ENCODE assay signal across 9 mouse cellular contexts in genomic region chr12:86483413-86483841, GRCm38 (mm10).
DNase-seq lines count a peak whose midpoint lies in the region; ATAC-seq and TF ChIP-seq lines count a peak whose summit lies in the region.
"Had no signal": no experiment of that assay in that cellular context is flagged by ENCODE, and none has a peak within 500 bp of the region (broad histone marks: within the 10 kb centered on the region; RNA-seq: fewer than 3 reads in every experiment).

No protein-coding gene starts in this region.

- no peaks in the 10 kb centered on the region for H3K27me3 ChIP-seq in forebrain, postnatal 0 days (ENCODE audit: insufficient read depth, low read length)
- H3K27me3 ChIP-seq: forebrain, embryonic 13.5 days had no signal

- no peak for TF ChIP-seq CTCF in forebrain, postnatal 0 days (IDR thresholded peaks at IDR 0.05; ENCODE audit: low read depth)

- no peaks in the 10 kb centered on the region for H3K36me3 ChIP-seq in forebrain, postnatal 0 days (ENCODE audit: insufficient read depth)

- no peak overlapping the region for H3K9ac ChIP-seq in forebrain, postnatal 0 days
- H3K9ac ChIP-seq: forebrain, embryonic 13.5 days had no signal

- no peaks in the 10 kb centered on the region for H3K9me3 ChIP-seq in forebrain, postnatal 0 days (ENCODE audit: low read length)
- H3K9me3 ChIP-seq: forebrain, embryonic 13.5 days had no signal

- 57% methylated on average over 5 of the region's 5 CpGs for whole genome bisulfite sequencing in forebrain, postnatal 0 days

- H3K4me3 ChIP-seq in forebrain, postnatal 0 days (ENCODE audit: low read depth, low read length), result no peak overlapping the region
- H3K4me3 ChIP-seq: forebrain, embryonic 13.5 days had no signal

- no peaks in the 10 kb centered on the region for H3K4me1 ChIP-seq in forebrain, postnatal 0 days (ENCODE audit: insufficient read depth)
- H3K4me1 ChIP-seq: forebrain, embryonic 13.5 days had no signal

- no peak for ATAC-seq in activated CD4-positive, CD25-positive, alpha-beta regulatory T cell, adult 4 months
- no peak for ATAC-seq in forebrain, postnatal 0 days
- ATAC-seq: forebrain, embryonic 13.5 days had no signal

- no peak overlapping the region for H3K4me2 ChIP-seq in forebrain, postnatal 0 days (ENCODE audit: low read depth)
- H3K4me2 ChIP-seq: forebrain, embryonic 13.5 days had no signal

- no peak overlapping the region for H3K27ac ChIP-seq in forebrain, postnatal 0 days (ENCODE audit: low read depth, low read length)
- H3K27ac ChIP-seq: forebrain, embryonic 13.5 days had no signal

- peak; percentile 24 for DNase-seq in kidney, postnatal 10 days
- no peak for DNase-seq in kidney, adult 18-20 months
- DNase-seq in adrenal gland, postnatal 14 days, result peak; percentile 83
- peak; percentile 55 for DNase-seq in gastrocnemius, postnatal 25 days
- peak; percentile 35 for DNase-seq in lung, postnatal 36 days
- no peak for DNase-seq in forebrain, postnatal 0 days
- DNase-seq: cerebellum, postnatal 36 days had no signal

Comparison
In these comparisons a context has a peak if more than half of its experiments do, and no peak if none do; other contexts are left out.
1. DNase-seq: peak in kidney, postnatal 10 days (single experiment), adrenal gland, postnatal 14 days (single experiment), gastrocnemius, postnatal 25 days (single experiment) and lung, postnatal 36 days (single experiment); none in kidney, adult 18-20 months (single experiment) and forebrain, postnatal 0 days (single experiment).